Mouse (Mus musculus) spleen, postnatal 4 days (tissue): ENCODE measurements around the gene Glrx3.
"Not testable (repeated sequence)": the region's sequence is repeated elsewhere in the genome, so short reads cannot be mapped to it uniquely, and the experiment has no call there.

Source experiments
- DNase-seq, 2 experiments: peaks; one replicate each; pipeline ENCODE4 v3.0.0; 2022; ENCODE audit warnings: low spot score in 2 of 2

The Glrx3 gene

DNA sequence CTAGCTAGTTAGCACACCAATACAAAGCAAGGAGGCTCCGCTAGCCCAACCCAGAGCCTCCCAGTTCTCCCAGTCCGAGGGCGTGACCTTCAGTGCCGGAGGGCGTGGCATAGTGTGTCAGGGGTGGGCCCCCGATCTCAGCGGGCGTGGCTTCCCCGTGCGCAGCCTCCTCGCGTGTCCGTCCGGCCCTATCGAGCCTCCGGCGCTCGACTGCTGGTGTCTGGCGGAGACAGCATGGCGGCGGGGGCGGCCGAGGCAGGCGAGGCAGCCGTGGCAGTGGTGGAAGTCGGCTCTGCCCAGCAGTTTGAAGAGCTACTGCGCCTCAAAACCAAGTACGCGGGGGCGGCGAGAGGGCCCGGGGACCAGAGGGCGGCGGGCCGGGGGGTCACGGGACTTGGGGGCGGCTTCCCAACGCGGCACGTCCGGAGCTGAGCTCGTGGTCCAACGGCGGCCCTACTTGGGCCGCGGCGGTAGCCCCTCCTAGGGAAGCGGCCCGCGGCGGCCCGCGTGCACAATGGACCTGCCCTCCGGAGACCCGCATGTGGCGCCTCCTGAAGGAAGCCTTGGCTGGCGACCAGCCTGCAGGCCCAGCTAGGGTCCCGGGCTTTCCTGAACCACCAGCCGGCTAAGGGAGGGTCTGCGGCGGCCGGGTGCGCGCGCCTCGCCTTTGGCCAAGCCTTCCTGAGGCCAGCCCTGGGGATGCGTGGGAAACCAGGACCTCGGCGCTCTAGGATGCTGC is at the start of gene Glrx3:
Glrx3 (plus strand) TSS at position 175 of the 739 bp plus-strand sequence.
- peak; percentile 95 to 97 for DNase-seq

GRCm38 (mm10) chr7:137387863-137388262 is 49.6 kb upstream of the Glrx3 start:
- DNase-seq: no peak

- no peak for DNase-seq
Measured at GRCm38 (mm10) chr7:137395421-137395820, 42.0 kb upstream of the Glrx3 start.

DNA sequence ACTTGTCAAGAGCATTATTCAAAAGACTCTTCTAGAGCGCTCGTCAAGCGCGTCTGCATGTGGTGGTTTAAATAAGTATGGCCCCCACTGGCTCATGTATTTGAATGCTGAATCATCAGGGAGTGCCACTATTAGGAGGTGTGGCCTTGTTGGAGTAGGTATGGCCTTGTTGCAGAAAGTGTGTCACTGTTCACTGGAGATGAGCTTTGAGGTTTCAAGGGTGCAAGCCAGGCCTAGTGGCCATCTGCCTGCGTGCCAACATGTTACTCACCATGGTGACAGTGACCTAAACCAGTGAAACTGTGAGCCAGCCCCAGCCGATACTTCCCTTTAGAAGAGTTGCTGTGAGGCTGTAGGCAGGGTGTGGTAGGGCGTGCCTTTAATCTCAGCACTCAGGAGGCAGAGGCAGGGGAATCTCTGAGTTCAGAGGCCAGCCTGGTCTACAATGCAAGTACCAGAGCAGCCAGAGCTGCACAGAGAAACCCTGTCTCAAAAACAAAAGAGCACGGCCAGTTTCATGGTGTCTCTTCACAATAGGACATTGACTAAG is 40.0 kb upstream of the Glrx3 start:
- no peak for DNase-seq

- DNase-seq: no peak
Measured at GRCm38 (mm10) chr7:137398973-137399372, 38.4 kb upstream of the Glrx3 start.

DNA sequence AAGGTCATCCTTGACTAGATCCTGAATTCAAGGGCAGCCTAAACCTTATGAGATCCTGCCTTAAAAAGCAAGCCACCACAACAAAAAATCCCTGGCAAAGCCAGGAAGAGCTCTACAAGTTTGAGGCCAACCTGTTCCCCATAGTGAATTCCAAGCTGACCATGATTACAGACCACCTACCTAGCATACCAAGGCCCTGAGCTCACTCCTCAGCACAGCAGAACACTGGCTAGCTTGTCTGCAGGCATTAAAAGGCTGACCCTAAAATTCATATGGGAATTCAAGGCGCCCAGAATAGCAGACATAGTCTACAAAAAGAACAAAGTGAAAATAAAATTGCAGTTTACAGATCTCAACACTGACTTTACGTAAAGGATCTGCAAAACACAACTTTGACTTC is 33.3 kb upstream of the Glrx3 start:
- DNase-seq: no peak

DNA sequence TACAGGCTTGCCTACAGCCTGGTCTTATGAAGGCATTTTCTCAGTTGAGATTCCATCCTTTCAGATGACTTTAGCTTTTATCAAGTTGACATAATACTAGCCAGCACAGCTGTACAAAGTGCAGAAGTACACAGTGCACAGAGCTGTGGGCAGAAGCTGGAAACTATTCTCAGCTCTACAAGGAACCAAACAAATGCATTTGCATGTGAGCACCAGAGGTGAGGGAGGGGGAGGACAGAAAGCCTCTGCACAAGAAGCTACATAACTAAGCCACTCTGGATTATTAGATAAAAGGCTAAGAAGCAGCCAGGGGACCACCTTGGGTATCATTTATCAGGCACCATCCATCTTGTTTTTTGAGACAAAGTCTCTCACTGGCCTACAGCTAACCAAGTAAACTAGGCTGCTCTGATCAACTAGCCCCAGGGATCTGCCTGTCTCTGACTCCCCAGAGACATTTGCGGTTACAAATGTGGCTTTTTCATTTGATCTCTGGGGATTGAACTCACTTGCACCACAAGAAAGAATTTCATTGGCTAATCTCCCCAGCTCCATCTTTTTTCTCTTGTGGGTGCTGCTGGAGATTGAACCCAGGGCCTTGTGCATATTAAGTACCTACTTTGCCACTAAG is 29.9 kb upstream of the Glrx3 start:
- DNase-seq: no peak

GRCm38 (mm10) chr7:137410337-137411197 is 26.8 kb upstream of the Glrx3 start, which contains the start of gene 9430038I01Rik:
Gene 9430038I01Rik, minus strand, starts transcription at chr7:137410762.
- peak; percentile 94 to 97 for DNase-seq

GRCm38 (mm10) chr7:137414710-137415109 is 22.7 kb upstream of the Glrx3 start:
- DNase-seq: no peak

DNA sequence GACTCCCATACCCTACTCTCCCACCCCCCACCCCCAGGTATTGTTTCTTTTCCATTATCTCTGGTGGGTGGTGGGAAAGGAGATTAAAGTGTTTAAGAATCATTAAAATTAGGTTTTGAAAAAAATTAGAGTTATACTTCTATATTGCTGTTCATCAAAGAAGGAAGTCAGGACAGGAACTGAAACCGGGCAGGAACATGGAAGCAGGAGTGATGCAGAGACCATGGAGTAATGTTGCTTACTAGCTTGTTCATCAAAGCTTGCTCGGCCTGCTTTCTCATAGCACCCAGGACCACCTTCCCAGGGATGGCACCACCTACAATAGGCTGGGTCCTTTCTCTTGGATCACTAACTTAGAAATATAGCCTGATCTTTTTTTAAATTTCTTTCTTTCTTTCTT is 16.9 kb upstream of the Glrx3 start:
- DNase-seq: no peak

DNA sequence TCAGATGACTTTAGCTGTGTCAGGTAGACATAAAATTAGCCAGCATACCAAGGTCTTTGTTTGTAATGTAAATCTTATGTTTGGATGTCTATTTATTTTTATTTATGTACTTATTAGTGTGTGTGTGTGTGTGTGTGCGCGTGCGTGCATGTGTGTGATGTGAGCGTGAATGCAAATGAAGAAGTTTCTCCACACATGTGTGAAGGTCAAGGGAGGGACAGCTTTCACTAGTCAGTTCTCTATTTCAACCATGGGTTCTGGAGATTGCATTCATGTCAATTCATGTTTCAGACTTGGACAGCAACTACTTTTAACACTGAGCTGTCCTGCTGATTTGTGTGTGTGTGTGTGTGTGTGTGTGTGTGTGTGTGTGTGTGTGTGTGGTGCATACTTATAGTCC is 16.2 kb upstream of the Glrx3 start:
- no peak for DNase-seq

DNA sequence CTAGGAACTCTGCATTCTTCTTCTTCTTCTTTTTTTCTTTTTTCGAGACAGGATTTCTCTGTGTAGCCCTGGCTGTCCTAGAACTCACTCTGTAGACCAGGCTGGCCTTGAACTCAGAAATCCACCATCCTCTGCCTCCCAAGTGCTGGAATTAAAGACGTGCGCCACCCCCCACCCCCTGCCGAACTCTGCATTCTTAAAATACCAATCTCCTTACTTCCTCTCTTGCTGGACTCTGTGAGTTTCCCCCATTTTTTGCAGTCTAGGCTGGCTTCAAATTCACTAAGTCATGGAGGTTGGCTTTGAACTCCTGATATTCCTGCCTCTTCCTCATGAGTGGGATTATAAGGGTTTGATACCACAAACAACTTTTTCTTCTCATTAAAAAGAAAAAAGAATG is 10.7 kb upstream of the Glrx3 start:
- no peak for DNase-seq

DNA sequence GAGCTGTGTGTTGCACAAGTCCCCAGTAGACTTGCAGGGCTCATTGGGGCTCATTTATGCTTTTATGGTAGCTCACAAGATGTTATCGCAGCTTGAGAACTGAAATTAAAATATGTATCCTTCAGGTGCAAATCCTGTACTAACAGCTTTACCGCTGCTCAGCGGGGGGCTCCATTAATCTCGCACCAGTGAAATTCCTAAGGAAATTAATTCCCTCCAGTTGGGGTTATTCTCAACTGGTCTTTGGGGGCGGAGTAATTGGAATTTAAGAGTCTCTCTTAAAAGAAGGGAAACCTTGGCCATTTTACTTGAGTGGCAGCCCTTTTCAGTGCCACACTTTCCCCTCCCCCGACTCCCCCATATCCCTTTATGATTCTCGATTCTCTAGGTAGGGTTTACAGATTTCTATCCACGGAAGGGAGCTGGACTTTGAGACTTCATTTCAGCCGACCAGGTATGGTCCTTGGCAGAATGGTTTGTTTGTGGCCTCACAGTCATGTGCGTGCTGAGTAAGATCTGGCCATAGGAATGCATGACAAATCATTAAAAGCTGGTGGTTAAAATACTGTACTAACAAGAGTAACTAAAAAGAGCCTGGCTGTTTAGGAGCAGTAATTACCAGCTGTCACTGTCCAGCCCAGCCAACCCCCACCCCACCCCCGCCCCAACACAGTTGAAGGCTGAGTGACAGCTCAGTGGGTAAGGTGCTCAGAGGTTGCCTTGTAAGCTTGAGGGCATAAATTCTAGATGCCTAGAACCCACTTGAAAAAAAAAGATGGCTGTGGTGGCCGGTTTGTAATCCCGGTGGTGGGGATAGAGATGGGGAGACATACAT is 5.4 kb upstream of the Glrx3 start:
- DNase-seq: no peak

DNA sequence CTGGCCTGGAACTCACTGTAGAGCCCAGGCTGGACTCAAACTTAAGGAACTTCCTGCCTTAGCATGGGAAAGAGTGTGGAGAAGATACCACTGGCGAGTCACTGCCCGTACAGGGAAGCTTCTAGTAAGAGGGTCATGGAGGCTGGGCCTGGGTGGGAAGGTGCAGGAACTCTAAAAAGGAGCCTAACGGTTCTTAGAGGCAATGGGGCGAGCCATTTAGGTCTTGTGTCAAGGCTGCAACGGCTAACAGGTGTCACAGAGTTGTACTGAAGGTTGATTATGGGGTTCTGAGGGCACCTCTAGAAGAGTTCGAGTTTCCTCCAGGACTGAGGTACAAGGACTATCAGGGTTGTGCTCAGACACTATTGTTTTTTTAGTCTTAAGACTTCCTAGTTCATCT is 513 bp upstream of the Glrx3 start:
- no peak for DNase-seq

DNA sequence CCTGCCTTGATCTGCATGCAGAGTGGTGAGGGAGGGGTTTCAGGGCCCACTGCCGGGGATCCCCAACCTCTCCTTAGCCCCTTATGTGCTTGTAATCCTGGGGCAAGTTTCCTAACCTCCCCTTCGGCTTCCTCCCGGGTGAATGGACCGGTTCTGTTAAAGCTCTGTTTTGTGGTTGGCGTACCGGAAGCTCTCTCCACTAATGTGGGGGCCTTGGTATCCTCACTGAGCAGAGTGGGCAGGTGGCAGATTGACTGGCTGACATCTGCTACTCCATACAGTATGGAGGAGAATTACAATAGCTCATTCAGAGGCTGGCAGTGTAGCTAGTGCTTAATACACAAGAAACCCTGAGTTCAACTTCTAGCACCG is 751 bp downstream of the Glrx3 start:
- DNase-seq: peak in 1 of 2 experiments; percentile 13

GRCm38 (mm10) chr7:137438962-137439361 is 1.5 kb downstream of the Glrx3 start:
- not testable (repeated sequence) for DNase-seq

DNA sequence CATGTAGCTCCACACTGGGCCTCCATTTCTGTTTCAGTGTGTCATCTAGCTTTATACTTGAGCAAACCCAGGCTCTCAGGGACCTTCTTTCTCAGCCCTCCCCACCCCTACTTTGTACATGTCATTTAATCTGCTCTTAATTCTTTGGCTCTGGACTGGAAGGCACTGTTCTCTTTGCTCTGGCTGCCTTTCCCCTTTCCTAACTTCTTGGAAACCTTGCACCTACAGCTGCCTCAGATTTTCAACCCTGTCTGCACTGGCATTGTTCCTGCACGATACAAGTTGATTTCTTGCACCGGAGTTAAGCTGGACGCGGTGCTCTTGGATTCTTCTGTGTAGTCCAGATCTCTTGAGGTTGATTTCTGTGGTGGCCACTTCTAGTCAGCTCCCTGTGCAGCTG is 5.5 kb downstream of the Glrx3 start:
- DNase-seq: no peak

DNA sequence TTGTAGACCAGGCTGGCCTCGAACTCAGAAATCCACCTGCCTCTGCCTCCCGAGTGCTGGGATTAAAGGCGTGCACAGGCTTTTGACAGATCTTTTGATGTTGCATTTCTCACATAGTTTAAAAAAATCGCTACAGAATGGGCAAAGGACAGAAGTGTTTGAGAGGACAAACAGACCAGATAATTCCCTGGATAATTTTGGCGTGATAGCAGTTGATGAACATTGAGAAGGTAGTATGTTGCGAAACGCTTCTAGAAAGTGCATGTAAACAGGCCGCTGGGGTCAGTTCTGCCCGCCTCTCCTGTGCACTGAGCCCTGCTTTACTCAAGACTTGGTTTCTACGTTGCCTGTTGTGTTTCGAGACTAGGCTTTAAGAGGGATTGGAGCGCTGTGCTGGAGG is 7.9 kb downstream of the Glrx3 start:
- no peak for DNase-seq

GRCm38 (mm10) chr7:137461396-137461795 is 24.0 kb downstream of the Glrx3 start:
- no peak for DNase-seq

DNA sequence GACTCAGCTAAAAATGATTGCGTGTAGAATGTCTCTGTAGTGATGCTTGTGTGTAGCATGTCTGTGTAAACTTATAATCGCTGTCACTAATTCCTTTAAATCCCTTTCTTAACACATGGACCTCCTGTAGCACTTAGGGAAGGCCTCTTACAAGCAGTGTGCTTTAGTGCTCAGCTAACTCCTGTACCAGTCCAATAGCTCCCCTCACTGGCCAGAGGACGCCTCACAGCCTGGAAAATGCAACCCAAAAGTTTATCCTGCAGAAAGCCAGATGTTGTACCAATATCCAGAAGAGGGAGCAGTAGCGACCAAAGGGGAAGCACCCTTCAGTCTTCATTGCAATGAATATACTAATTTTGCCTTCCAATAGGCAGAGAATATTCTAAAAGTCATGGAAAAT is 30.8 kb downstream of the Glrx3 start:
- no peak for DNase-seq

DNA sequence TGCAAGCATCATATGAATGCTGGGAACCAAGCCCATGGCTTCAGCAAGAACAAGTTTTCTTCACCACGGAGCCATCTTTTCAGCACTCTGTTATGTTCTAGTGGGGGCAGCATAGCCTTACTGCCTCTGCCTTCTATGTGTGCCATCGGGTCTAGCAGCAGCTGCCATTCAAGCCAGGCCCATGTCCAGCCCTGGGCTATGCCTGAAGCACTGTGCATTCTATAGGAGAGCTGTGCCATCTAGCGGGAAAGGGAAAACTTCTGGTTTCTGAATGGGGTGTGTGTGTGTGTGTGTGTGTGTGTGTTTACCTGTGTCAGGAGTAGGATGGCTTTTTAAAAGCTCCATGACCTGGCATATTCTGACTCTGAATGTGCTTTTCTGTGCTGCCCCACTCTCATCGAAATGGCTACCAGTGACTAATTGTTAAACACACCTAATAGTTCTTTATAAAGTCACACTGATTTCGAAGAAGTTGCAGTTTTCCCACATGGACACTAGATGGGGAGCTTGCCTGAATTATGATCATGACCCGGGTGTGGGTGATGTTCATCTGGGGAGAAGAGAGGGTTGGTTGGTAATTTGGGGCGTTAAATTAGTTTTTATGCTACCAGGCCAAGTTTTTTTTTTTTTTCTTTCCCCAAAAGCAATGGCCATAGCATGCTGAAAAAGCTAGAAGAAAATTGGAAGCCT is 34.2 kb downstream of the Glrx3 start:
- DNase-seq: no peak
